Mouse (Mus musculus): ENCODE measurements around the gene Ddr1.

Gene Ddr1

GRCm38 (mm10) chr17:35693906-35694305 is 10.5 kb downstream of the Ddr1 start:
- DNase-seq (ENCODE audit: low spot score in 2 of 2): no peak

- DNase-seq (ENCODE audit: low spot score in 2 of 2): no peak
Observed at GRCm38 (mm10) chr17:35692368-35692767, 12.1 kb downstream of the Ddr1 start.

DNA sequence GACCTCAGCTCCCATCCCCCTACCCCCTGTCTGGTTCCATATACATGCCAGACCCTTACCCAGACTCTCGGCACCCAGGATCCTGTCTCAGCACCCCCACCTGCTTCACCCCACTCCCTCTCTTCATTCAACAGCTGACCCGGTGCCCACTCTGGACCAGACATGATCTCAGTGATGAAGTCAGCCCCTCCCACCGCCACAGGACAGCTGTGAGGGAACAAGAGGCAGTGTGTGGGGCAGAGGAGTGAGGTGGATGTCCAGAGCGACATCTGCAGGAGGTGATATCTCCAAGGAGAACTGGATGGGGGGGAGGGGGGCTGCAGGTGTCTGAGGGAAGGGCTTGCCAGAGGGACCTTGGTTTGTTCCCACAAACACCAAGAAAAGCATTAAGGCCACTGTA is 12.6 kb downstream of the Ddr1 start:
- no peak for DNase-seq (ENCODE audit: low spot score in 2 of 2)

DNA sequence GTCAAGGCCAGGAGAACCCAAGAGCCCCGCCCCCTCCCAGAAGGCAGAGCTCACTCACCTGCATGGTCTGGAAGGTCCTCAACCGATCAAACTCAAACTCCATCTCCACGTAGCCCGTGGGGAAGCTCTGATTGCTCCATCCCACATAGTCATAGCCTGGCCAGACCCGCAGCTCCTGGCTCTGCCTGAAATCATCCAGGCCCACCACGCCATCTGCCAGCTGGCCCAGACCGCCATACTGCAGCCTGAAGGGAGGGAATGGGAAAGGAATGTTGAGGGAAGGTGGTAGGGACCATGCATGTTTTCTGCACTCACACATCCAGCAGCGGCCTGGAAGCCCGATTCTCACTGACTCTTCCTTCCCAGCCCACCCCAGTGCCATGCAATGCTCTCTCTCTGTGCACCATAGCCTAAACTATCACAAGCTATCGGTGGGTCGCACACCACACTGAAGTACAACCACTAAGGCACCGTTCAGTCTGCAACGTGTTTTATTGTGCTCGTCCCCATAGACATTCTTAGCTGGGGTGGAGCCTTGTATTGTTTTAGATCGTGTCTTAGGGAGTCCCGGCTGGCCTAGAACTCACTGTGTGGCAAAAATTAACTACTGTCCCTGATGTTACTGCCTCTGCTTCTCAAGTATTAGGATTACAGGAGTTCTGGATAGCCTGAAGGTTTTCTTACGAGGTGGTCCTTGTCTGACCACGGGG is 14.3 kb downstream of the Ddr1 start:
- DNase-seq (ENCODE audit: low spot score in 2 of 2): no peak

GRCm38 (mm10) chr17:35688347-35689175 is 15.9 kb downstream of the Ddr1 start:
- no peak for DNase-seq (ENCODE audit: low spot score in 2 of 2)

- DNase-seq (ENCODE audit: low spot score in 2 of 2): no peak
Observed at GRCm38 (mm10) chr17:35685061-35685460, 19.4 kb downstream of the Ddr1 start.

- DNase-seq (ENCODE audit: low spot score in 2 of 2): no peak
Observed at GRCm38 (mm10) chr17:35681986-35682385, 22.4 kb downstream of the Ddr1 start.

- no peak for DNase-seq (ENCODE audit: low spot score in 2 of 2)
Observed at GRCm38 (mm10) chr17:35680591-35680990, 23.8 kb downstream of the Ddr1 start.

DNA sequence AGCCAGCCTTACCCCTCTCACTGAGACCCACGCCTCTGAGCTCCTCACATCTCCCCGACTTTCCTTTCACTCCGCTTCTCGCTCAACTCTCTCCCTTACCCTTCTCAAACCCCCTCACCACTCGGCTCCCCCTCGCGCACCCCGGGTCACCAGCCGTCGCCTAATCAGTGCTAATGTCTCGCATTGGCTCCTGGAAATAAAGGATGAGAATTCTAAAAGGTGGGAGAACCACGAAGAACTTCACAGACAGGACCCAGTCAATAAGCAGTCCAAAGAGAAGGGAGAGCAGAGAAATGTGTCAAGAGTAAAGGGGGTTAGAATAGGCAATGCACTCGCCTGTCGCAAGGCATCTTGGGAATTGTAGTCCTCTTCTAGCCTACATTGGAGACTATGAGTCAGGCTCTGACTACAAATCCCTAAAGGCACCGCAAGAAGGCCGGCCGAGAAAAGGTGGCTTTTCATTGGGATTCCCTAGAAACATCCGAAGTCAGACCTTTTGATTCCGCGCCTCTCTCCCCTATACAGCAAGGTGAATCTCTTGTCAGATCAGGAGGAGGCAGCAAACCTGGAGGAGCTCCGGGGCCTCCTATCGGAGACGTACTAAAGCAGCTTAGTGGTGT is 30.9 kb downstream of the Ddr1 start, which contains the start of gene Gtf2h4:
TSS of gene Gtf2h4 (minus strand) at position 324 of the 620 bp plus-strand sequence.
- DNase-seq (ENCODE audit: low spot score in 2 of 2): peak; percentile 55 to 80

- no peak for DNase-seq (ENCODE audit: low spot score in 2 of 2)
Observed at GRCm38 (mm10) chr17:35672527-35672926, 31.9 kb downstream of the Ddr1 start.

DNA sequence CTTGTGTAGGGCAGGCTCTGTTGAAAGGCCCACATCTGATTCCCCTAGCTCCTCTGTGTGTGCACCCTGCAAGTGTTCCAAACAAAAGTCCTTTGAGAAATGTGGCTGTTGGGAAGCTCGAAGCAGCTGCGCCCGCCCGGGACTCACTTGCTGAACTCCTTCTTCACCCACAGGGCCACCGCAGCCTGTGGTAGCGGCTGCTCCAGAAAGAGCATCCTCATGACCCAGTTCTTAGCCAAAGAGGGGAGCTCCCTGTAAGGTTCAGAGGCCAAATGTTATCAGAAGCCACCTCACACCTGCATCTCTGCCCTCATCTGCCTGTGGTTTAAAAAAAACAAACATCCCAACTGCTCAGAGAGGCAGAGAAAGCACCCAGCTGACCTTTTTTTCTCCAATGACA is 32.6 kb downstream of the Ddr1 start:
- no peak for DNase-seq (ENCODE audit: low spot score in 2 of 2)

DNA sequence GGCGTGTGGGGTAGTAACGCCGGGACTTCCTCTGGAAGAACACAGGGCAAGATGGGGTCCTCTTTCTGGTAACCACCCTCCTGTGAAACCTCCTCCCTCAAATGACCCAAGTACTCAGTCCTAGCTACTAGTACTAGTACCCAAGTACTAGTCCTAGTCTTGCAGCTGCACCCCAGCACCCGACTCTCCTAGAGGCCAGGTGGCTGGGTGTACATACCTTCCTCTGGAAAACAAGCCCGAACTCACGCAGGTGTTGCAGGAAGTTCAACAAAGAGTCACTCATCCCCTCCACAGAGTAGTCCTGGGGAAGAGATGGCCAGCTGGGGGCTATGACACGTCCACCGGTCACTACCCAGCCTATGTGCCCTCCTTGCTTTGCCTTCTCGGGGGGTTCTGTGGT is 34.7 kb downstream of the Ddr1 start:
- DNase-seq (ENCODE audit: low spot score in 2 of 2): no peak

- peak; percentile 96 for DNase-seq (ENCODE audit: low spot score in 2 of 2)
Observed at GRCm38 (mm10) chr17:35667334-35668065, 36.9 kb downstream of the Ddr1 start, which contains the start of gene Vars2. Gene Vars2 (minus strand): TSS chr17:35667592.

GRCm38 (mm10) chr17:35666851-35667256 is 37.6 kb downstream of the Ddr1 start:
- no peak for DNase-seq (ENCODE audit: low spot score in 2 of 2)

DNA sequence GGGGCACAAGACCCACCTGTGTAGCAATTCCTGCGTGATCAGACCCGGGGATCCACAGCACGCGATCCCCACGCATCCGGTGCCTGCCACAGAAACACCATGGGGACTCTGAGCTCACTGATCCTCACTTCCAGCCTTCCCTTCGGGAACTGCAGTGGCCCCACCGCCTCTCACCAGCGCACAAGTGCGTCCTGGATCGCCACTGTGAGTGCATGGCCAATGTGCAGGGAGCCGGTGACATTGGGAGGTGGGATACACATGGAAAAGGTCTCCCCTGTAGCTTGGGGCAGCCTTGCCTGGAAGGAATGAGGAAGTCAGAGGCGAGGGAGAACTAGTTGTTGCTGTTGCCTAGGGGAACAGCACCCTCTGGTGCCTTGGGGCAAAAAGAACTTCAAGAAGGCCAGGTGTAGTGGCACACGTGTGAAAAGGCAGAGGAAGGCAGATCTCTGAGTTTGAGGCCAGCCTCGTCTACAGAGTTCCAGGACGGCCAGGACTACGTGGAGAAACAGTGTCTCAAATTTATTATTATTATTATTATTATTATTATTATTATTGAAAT is 38.4 kb downstream of the Ddr1 start:
- no peak for DNase-seq (ENCODE audit: low spot score in 2 of 2)

DNA sequence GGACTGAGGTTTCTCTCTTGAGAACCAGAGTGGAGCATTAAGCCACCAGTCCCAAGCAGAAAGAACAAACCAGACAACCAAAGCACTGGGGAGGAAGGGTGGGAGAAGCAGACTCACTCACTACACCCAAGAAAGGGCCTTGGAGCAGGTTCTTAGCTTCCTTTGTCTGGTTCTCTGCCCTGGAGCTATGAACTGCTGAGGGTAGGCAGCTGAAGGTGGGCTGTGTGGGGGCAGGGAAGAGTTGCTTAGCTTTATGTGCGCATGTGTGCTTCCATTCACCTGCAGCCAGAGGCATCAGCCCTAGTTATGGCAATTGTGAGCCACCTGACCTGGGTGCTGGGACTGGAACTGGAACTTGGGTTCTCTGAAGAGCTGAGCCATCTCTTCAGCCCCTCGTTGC is 51.3 kb downstream of the Ddr1 start:
- no peak for DNase-seq (ENCODE audit: low spot score in 2 of 2)

DNA sequence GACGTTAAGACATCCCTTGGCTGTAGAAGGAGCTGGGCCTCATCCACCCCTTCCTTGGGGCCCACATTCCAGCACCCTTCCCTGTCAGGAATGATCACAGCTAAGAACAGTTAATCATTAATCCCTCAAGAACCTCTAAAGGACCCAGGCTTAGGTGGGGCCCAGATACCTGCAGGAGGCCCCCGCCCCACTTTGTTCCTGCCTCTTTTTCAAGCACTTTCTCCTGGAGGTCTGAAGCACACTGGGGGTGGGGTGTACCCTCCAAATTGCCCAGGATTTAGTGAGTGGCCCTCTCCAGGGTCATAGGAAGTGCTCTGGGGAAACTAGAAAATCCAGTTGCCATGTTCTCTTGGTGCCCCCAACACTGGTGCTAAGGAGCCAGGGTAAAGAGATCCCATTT is 55.0 kb downstream of the Ddr1 start:
- no peak for DNase-seq (ENCODE audit: low spot score in 2 of 2)

- no peak for DNase-seq (ENCODE audit: low spot score in 2 of 2)
Observed at GRCm38 (mm10) chr17:35643609-35644236, 60.7 kb downstream of the Ddr1 start, which contains the start of gene Mucl3. Gene Mucl3 (minus strand): TSS chr17:35643695.

- DNase-seq (ENCODE audit: low spot score in 2 of 2): no peak
Observed at GRCm38 (mm10) chr17:35639352-35639751, 65.1 kb downstream of the Ddr1 start.

- no peak for DNase-seq (ENCODE audit: low spot score in 2 of 2)
Observed at GRCm38 (mm10) chr17:35638475-35639190, 65.8 kb downstream of the Ddr1 start.
